Mouse (Mus musculus) cerebellum, postnatal 25 days (tissue): ENCODE data around the gene Top3a.
"Not testable (repeated sequence)": the region's sequence is repeated elsewhere in the genome, so short reads cannot be mapped to it uniquely, and the experiment has no call there.

Source experiments
- DNase-seq, 2 experiments: peaks; one replicate each; pipeline ENCODE4 v3.0.0; 2021; ENCODE audit warnings: mixed read lengths in 2 of 2

Gene Top3a

GRCm38 (mm10) chr11:60776829-60777740 is at the start of gene Top3a, which contains the start of gene Smcr8:
TSS of gene Top3a (minus strand) at chr11:60777365.
TSS of gene Smcr8 (plus strand) at chr11:60777524.
- DNase-seq = peak; percentile 85 to 88

DNA sequence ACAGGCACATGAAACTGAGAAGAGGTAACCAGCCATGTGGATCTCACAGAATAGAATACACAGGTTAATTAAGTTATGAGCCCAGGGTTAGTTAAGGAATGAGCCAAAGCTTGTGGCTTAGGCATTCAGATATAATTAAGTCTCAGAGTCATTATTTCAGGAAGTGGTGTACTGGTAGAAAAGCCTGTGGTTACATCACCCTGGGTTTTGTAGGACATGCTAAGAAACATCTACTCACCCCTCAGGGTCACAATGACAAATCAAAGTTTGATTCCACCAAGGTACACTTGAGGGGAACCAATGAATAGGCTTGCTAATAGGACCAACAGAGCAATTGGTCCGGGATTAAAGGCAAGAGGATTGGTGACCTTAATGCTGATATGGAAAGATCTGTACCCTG is 49.5 kb upstream of the Top3a start:
- no peak for DNase-seq

GRCm38 (mm10) chr11:60825191-60825590 is 48.0 kb upstream of the Top3a start:
- no peak for DNase-seq

- DNase-seq = no peak
These were observed 46.6 kb upstream of the Top3a start for GRCm38 (mm10) chr11:60823771-60824170.

GRCm38 (mm10) chr11:60816398-60816797 is 39.2 kb upstream of the Top3a start:
- DNase-seq = no peak

DNA sequence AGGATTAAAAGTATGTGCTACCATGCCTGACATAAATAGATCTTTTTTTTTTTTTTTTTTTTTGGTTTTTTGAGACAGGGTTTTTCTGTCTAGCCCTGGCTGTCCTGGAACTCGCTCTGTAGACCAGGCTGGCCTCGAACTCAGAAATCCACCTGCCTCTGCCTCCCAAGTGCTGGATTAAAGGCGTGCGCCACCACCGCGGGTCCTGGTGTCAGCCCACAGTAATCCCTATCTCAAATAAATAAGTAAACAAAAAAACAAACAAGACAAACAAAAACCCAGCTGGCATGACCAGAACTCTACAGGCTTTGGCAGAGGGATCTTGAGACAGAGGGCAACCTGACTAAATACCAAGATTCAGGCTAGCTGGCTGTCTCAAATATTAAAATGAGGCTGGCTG is 34.5 kb upstream of the Top3a start, which contains the start of gene Shmt1:
Gene Shmt1 (minus strand): TSS at position 101 of the 400 bp plus-strand sequence.
- DNase-seq = not testable (repeated sequence)

GRCm38 (mm10) chr11:60811054-60811460 is 33.9 kb upstream of the Top3a start:
- peak; percentile 86 to 93 for DNase-seq

GRCm38 (mm10) chr11:60810046-60810965 is 33.1 kb upstream of the Top3a start:
- no peak for DNase-seq

DNA sequence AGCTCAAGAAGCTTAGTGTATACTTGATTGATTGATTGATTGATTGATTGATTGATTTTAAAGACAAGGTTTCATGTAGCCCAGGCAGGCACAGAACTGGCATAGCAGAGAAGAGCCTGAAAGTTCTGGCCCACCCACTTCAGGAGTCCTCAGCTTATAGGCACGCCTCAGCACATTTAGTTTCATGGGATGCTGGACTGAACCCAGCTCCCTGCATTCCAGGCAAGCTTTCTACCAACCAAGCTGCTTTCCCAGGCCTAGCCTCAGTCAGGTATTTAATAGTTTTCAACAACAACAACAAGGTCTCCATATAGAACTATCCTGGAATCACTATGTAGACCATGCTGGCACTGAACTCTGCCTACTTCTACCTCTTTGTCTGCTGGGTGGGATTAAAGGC is 32.4 kb upstream of the Top3a start:
- DNase-seq = no peak

- no peak for DNase-seq
These were observed 31.3 kb upstream of the Top3a start for GRCm38 (mm10) chr11:60808286-60809070.

DNA sequence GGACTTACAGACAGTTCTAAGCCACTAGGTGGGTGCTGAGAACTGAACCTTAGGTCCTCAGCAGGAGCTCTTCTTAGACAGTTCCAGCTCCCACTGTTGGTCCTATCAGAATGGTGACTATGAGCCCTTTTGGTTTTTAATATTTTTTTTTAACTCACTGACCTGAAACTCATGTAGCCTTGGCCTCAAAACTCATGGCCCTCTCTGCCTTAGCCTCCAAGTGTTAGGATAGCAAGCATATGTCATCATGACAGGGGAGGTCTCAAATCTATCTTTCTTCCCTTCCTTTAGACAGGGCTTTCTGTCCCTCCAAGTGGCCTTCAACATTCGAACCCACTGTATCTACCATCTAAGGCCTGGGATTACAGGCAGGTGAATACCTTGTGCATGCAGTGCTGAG is 23.7 kb upstream of the Top3a start:
- DNase-seq = no peak

DNA sequence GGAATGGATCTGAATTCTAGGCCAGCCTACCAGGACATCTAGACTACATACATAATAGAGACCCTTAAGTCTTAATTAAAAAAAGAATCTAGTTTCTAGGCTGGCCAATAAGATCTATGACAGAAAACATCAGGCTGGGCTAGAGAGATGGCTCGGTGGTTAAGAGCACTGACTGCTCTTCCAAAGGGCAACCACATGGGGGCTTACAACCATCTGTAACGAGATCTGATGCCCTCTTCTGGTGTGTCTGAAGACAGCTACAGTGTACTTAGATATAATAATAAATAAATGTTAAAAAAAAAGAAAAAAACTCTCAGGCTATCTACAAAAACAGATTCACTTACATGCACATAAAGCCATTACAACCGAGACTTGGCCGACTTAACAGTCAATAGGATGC is 22.8 kb upstream of the Top3a start:
- no peak for DNase-seq

DNA sequence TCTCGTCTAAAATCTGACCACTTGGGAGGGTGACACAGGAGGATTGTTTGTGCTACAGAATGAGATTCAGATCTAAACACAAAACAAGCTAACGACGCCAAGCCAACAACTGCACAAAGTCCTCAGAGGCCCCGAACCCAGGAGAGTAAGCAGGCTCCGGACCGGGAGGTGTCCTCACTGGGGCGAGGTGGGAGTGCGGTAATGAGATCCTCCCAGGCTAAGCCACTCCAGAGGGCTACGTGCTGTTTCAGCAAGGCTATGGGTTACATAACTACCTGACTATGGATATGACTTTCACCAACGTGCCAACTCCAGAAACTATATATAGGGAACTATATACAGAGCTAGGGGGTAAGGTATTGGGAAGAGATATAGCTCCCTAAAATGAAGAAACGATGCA is 19.2 kb upstream of the Top3a start:
- DNase-seq = no peak

- no peak for DNase-seq
These were observed 13.3 kb upstream of the Top3a start for GRCm38 (mm10) chr11:60790472-60790871.

GRCm38 (mm10) chr11:60787595-60787994 is 10.4 kb upstream of the Top3a start:
- no peak for DNase-seq

DNA sequence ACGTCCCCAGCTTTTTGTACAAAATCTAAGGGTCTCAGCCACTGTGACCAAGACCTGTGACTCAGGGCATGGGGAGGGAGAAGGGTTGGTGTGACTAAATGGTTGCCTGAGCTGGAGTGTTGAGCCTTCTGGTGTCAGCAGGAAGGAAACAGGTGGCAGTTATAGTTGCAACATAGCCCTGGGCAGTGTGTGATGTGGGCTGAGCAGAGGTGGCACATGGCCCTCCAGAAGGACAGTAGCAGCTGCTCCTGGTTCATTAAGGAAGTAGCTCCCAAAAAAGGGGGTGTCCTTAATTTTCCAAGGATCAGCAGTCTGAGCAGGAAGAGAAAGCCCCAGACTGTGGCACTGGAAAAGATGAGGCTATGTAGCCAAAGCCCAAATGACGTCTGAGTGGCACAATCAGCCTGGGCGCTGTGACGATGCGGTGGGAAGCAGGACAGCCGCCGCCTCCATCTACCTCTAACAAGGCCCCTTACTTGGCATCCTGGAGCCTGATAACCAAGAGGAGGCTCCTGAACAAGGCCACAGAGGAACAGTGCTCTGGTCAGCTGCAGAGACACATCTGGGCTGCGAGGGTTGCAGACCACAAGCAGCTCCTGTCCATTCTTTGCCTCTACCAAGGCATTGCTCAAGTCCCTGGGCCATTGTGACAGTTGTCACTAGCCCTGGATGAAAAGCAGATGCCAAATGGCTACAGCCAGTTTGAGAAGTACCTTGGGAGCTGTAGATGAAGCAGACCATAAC is 7.2 kb upstream of the Top3a start:
- DNase-seq = no peak

GRCm38 (mm10) chr11:60779673-60780189 is 2.6 kb upstream of the Top3a start:
- DNase-seq = no peak

DNA sequence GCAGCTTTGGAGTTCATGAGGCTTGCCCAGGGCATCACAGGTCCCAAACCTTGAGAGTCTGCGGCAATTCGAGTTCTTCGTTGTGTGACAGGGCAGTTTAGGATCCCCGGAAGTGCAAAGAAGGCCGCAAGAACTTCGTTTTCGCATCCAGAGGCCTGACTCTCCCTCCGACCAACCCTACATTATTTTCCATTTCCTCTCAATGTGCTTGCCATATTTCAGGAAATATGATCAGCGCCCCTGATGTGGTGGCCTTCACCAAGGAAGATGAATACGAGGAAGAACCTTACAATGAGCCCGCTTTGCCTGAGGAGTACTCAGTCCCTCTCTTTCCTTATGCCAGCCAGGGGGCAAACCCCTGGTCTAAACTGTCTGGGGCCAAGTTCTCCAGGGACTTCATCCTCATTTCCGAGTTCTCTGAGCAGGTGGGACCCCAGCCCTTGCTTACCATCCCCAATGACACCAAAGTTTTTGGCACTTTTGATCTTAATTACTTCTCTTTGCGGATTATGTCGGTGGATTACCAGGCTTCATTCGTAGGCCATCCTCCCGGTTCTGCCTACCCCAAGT is 721 bp upstream of the Top3a start:
- no peak for DNase-seq

DNA sequence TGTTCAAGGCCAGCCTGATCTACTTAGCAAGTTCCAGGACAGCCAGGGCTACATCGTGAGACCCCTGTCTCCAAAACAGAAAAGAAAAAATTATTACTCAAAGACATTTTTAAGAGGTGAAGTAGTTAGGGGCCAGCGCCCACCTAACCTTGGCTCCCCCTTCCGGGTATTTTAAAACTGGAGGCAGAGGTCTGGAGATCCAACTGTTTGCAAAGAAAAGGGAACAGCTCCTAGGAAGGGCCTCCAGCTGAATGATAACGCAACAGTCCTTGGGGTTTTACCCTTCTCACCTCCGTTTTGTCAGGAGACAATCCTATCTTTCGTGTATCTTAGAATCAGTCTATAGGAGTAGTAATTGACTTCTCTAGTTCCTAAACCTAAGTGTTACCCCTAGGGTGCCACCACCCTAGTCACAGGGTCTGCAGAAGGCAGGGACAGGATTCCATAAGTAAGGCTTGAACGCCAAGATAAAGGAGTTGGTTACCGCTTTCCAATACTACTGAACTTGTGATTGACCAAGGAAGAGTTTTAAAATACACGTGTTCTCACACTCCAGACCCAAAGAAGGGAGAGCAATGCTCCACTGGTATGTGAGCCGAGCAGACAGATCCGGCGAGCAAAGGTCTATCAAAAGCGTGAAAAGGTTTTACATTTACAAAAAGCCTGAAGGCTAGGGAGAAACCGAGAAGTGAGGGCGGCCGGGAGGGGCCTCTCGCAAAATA is 897 bp downstream of the Top3a start:
- DNase-seq = no peak

GRCm38 (mm10) chr11:60775578-60775977 is 1.6 kb downstream of the Top3a start:
- DNase-seq = no peak

DNA sequence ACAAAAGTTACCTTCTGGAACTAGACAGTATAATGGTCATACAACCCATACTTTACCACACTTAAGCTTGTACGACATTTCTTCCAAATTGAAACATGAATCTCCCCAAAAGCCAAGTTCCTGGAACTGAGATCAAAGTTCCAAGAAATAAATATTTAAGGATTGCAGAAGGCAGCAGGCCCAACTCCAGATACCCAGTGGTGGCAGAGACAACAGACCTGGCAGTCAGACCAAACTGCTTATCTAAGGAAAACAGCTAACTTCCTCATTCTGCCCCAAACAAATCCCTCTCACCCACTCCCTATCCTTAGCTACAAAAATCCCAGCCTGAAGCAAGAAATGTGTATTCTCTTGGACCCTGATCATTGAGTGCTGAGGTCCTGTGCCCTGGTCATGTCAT is 2.3 kb downstream of the Top3a start:
- no peak for DNase-seq
